Mouse (Mus musculus): ENCODE measurements around the gene Ptges3. TPM values are rescaled to one million over a fixed set of nuclear protein-coding genes. Genes with fewer than 3 reads are reported as not detected.

Gene Ptges3
- total RNA-seq, 2 experiments from 2014 or later: 44.0 to 65.8 TPM

Other genes with a start within 250 kb of the Ptges3 start
- gene Rdh19, start 209.0 kb upstream of the Ptges3 start, total RNA-seq (2015; ENCODE audit: low replicate concordance): not detected in 2 replicates
- gene Rdh19, start 209.0 kb upstream of the Ptges3 start, total RNA-seq (2017; ENCODE audit: low replicate concordance): not detected in 2 replicates
- gene Rdh16f2, start 192.5 kb upstream of the Ptges3 start, total RNA-seq (2015; ENCODE audit: low replicate concordance): not detected in 2 replicates
- not detected in 2 replicates for gene Rdh16f2, start 192.5 kb upstream of the Ptges3 start, total RNA-seq (2017; ENCODE audit: low replicate concordance)
- not detected in 2 replicates for gene Rdh7, start 170.1 kb upstream of the Ptges3 start, total RNA-seq (2015; ENCODE audit: low replicate concordance)
- not detected in 2 replicates for gene Rdh7, start 170.1 kb upstream of the Ptges3 start, total RNA-seq (2017; ENCODE audit: low replicate concordance)
- not detected in 2 replicates for gene Sdr9c7, start 160.4 kb upstream of the Ptges3 start, total RNA-seq (2015; ENCODE audit: low replicate concordance)
- gene Sdr9c7, start 160.4 kb upstream of the Ptges3 start, total RNA-seq (2017; ENCODE audit: low replicate concordance): not detected in 2 replicates
- not detected in 2 replicates for gene Hsd17b6, start 51.3 kb upstream of the Ptges3 start, total RNA-seq (2015; ENCODE audit: low replicate concordance)
- not detected in 2 replicates for gene Hsd17b6, start 51.3 kb upstream of the Ptges3 start, total RNA-seq (2017; ENCODE audit: low replicate concordance)
- gene Prim1, start 43.8 kb upstream of the Ptges3 start, total RNA-seq (2015; ENCODE audit: low replicate concordance): 37.6 and 56.5 TPM in 2 replicates
- 44.7 and 56.1 TPM in 2 replicates for gene Prim1, start 43.8 kb upstream of the Ptges3 start, total RNA-seq (2017; ENCODE audit: low replicate concordance)
- gene Naca, start 23.4 kb upstream of the Ptges3 start, total RNA-seq (2015; ENCODE audit: low replicate concordance): 219 and 262 TPM in 2 replicates
- gene Naca, start 23.4 kb upstream of the Ptges3 start, total RNA-seq (2017; ENCODE audit: low replicate concordance): 350 and 361 TPM in 2 replicates
- gene Atp5b, start 24.3 kb downstream of the Ptges3 start, total RNA-seq (2015; ENCODE audit: low replicate concordance): 477 and 544 TPM in 2 replicates
- 410 and 537 TPM in 2 replicates for gene Atp5b, start 24.3 kb downstream of the Ptges3 start, total RNA-seq (2017; ENCODE audit: low replicate concordance)
- 80.3 and 86.5 TPM in 2 replicates for gene Baz2a, start 32.6 kb downstream of the Ptges3 start, total RNA-seq (2015; ENCODE audit: low replicate concordance)
- gene Baz2a, start 32.6 kb downstream of the Ptges3 start, total RNA-seq (2017; ENCODE audit: low replicate concordance): 71.0 and 73.5 TPM in 2 replicates
- gene Rbms2, start 121.3 kb downstream of the Ptges3 start, total RNA-seq (2015; ENCODE audit: low replicate concordance): 1.9 and 5.0 TPM in 2 replicates
- gene Rbms2, start 121.3 kb downstream of the Ptges3 start, total RNA-seq (2017; ENCODE audit: low replicate concordance): 0.51 and 6.8 TPM in 2 replicates
- 3.8 TPM in 2 replicates for gene Gls2, start 135.5 kb downstream of the Ptges3 start, total RNA-seq (2015; ENCODE audit: low replicate concordance)
- 0.60 and 0.84 TPM in 2 replicates for gene Gls2, start 135.5 kb downstream of the Ptges3 start, total RNA-seq (2017; ENCODE audit: low replicate concordance)
- 6.3 and 6.7 TPM in 2 replicates for gene Spryd4, start 152.9 kb downstream of the Ptges3 start, total RNA-seq (2015; ENCODE audit: low replicate concordance)
- gene Spryd4, start 152.9 kb downstream of the Ptges3 start, total RNA-seq (2017; ENCODE audit: low replicate concordance): 1.4 and 3.1 TPM in 2 replicates
- not detected in 2 replicates for gene Mip, start 166.9 kb downstream of the Ptges3 start, total RNA-seq (2015; ENCODE audit: low replicate concordance)
- gene Mip, start 166.9 kb downstream of the Ptges3 start, total RNA-seq (2017; ENCODE audit: low replicate concordance): 0.84 and 0.85 TPM in 2 replicates
- gene Timeless, start 173.1 kb downstream of the Ptges3 start, total RNA-seq (2015; ENCODE audit: low replicate concordance): 4.0 and 6.3 TPM in 2 replicates
- 39.4 and 44.5 TPM in 2 replicates for gene Timeless, start 173.1 kb downstream of the Ptges3 start, total RNA-seq (2017; ENCODE audit: low replicate concordance)
- gene Apon, start 195.1 kb downstream of the Ptges3 start, total RNA-seq (2015; ENCODE audit: low replicate concordance): 1.7 TPM in 1 of 2 replicates, not detected in the other
- gene Apon, start 195.1 kb downstream of the Ptges3 start, total RNA-seq (2017; ENCODE audit: low replicate concordance): 1.5 TPM in 1 of 2 replicates, not detected in the other
- not detected in 2 replicates for gene Apof, start 209.7 kb downstream of the Ptges3 start, total RNA-seq (2015; ENCODE audit: low replicate concordance)
- gene Apof, start 209.7 kb downstream of the Ptges3 start, total RNA-seq (2017; ENCODE audit: low replicate concordance): not detected in 2 replicates
- 14.8 and 25.1 TPM in 2 replicates for gene Stat2, start 211.6 kb downstream of the Ptges3 start, total RNA-seq (2015; ENCODE audit: low replicate concordance)
- gene Stat2, start 211.6 kb downstream of the Ptges3 start, total RNA-seq (2017; ENCODE audit: low replicate concordance): 16.0 and 25.2 TPM in 2 replicates
- gene Il23a, start 239.8 kb downstream of the Ptges3 start, total RNA-seq (2015; ENCODE audit: low replicate concordance): not detected in 2 replicates
- not detected in 2 replicates for gene Il23a, start 239.8 kb downstream of the Ptges3 start, total RNA-seq (2017; ENCODE audit: low replicate concordance)
- gene Pan2, start 244.4 kb downstream of the Ptges3 start, total RNA-seq (2015; ENCODE audit: low replicate concordance): 7.9 and 8.8 TPM in 2 replicates
- 7.5 and 8.9 TPM in 2 replicates for gene Pan2, start 244.4 kb downstream of the Ptges3 start, total RNA-seq (2017; ENCODE audit: low replicate concordance)

Data from erythroblast, adult 5-6 weeks (primary cell).